Mouse (Mus musculus) heart, postnatal 0 days (tissue): ENCODE results near the gene Pde4b. TPM values are rescaled to one million over a fixed set of nuclear protein-coding genes. Genes with fewer than 3 reads are reported as not detected.

Source experiments
- ATAC-seq: fragments of 200-750 bp; cut with Nextera tagmentation; 2 replicates; pipeline ENCODE4 v1.8.0; 2017; ENCODE audit warnings: low read depth, moderate number of reproducible peaks, moderate library complexity; ENCODE audit not compliant: insufficient read depth
- DNase-seq: peaks from one replicate; pipeline ENCODE4 v3.0.0-alpha.2; 2016; ENCODE audit warnings: low spot score
- H3K27ac ChIP-seq: fragments of 300-500 bp; sonication (generic); 2 replicates; pipeline ENCODE4 v1.5.1; 2014; ENCODE audit warnings: low read depth, mild to moderate bottlenecking
- H3K27me3 ChIP-seq: fragments of 300-500 bp; sonication (generic); 2 replicates; pipeline ENCODE4 v1.6.1; 2014; ENCODE audit warnings: low read length, mixed read lengths; ENCODE audit not compliant: control insufficient read depth, insufficient read depth
- H3K36me3 ChIP-seq: fragments of 300-500 bp; sonication (generic); replicated peaks from 2 replicates; pipeline ENCODE4 v1.6.1; 2014; ENCODE audit warnings: low read length, mixed read lengths; ENCODE audit not compliant: control insufficient read depth, insufficient read depth
- H3K4me1 ChIP-seq: fragments of 300-500 bp; sonication (generic); 2 replicates; pipeline ENCODE4 v1.6.1; 2014; ENCODE audit warnings: antibody characterized with exemption; ENCODE audit not compliant: control insufficient read depth, insufficient read depth
- H3K4me2 ChIP-seq: fragments of 300-500 bp; sonication (generic); 2 replicates; pipeline ENCODE4 v1.6.1; 2014; ENCODE audit warnings: low read depth, mild to moderate bottlenecking, low read length, moderate library complexity
- H3K4me3 ChIP-seq: fragments of 300-500 bp; sonication (generic); 2 replicates; pipeline ENCODE4 v1.5.1; 2014; ENCODE audit warnings: low read depth, low read length
- H3K9ac ChIP-seq: fragments of 300-500 bp; sonication (generic); replicated peaks from 2 replicates; pipeline ENCODE4 v1.6.1; 2014; ENCODE audit warnings: low read depth, low read length, mixed read lengths
- H3K9me3 ChIP-seq: fragments of 300-500 bp; sonication (generic); replicated peaks from 2 replicates; pipeline ENCODE4 v1.6.1; 2016; ENCODE audit warnings: low read length; ENCODE audit not compliant: control insufficient read depth
- CTCF ChIP-seq: IDR thresholded peaks from 2 replicates; pipeline ENCODE4 v1.5.1; 2016; ENCODE audit warnings: antibody characterized with exemption, control low read depth, low read depth
- EP300 ChIP-seq: IDR thresholded peaks from 2 replicates; pipeline ENCODE4 v1.6.1; 2016; ENCODE audit warnings: antibody characterized with exemption, low read depth
- WGBS: fragments of 180-500 bp; shearing (Covaris S2); extraction: QIAGEN DNeasy Blood & Tissue Kit; methylation state at CpG from one replicate; pipeline ENCODE4 v1.1.7; 2014; 5-methylcytosine and 5-hydroxymethylcytosine counted together
- polyA plus RNA-seq: library from polyadenylated mRNA; unstranded; fragments of >200 nt; fragmentation: Nextera tagmentation; extraction: Ambion mirVana; gene quantifications from 2 replicates; pipeline ENCODE4 v1.2.1, GENCODE M21; 2015
- total RNA-seq: library from RNA; depleted of rRNA; stranded (reverse); fragments of >200 nt; gene quantifications from 2 replicates; pipeline ENCODE4 v1.2.3, GENCODE M21; 2014; ENCODE audit warnings: low replicate concordance

The Pde4b gene
- total and polyA plus RNA-seq, 2 experiments from 2014 or later, result 30.8 to 50.1 TPM

DNA sequence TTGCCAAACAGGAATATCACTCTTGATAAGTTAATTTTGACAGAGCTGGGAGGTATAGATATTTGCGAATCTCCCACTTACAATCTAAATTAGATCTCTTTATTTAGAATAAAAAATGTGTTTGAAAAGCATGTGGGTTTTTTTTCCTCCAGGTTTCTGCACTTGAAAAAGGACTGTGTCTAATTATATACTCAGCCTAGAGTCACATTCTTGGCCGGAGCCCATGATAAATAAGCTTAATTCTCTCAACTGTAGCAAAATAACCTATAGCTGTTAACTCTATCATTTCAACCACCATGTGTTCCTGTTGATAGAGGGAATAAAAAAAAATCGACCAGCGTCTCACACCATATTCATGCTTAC lies 352.8 kb downstream of the Pde4b start:
- Histone ChIP-seq H3K9me3 (no peaks in the 10 kb centered on the region), H3K4me3 (no peak overlapping the region), H3K4me1 (peaks cover 22% of the 10 kb centered on the region), H3K27me3 (no peaks in the 10 kb centered on the region), H3K27ac (peak overlapping the region; percentile 82), H3K4me2 (peak overlapping the region; percentile 30; the same call in 1 of the 2 replicates), H3K9ac (no peak overlapping the region; the same call in 1 of the 2 replicates), H3K36me3 (no peaks in the 10 kb centered on the region)
- TF ChIP-seq EP300 (no peak), CTCF (no peak)
- ATAC-seq (no peak), DNase-seq (peak; percentile 61)
- 21% methylated on average over 4 of the region's 4 CpGs for WGBS

- Histone ChIP-seq H3K9me3 (no peaks in the 10 kb centered on the region), H3K4me1 (peaks cover 33% of the 10 kb centered on the region), H3K27me3 (no peaks in the 10 kb centered on the region), H3K9ac (no peak overlapping the region), H3K4me3 (no peak overlapping the region), H3K36me3 (no peaks in the 10 kb centered on the region), H3K27ac (peak overlapping the region; percentile 23; the same call in 1 of the 2 replicates), H3K4me2 (no peak overlapping the region)
- ATAC-seq, result no peak
- 55% methylated on average over 5 of the region's 5 CpGs for WGBS
- no peak for TF ChIP-seq EP300
- no peak for TF ChIP-seq CTCF
- no peak for DNase-seq
Measured at GRCm38 (mm10) chr4:102443533-102443932, 356.2 kb downstream of the Pde4b start.

- 0 out of 2 replicates have a peak, but pooled peaks have one; percentile 43 for ATAC-seq
- 33% methylated on average over 3 of the region's 3 CpGs for WGBS
- Histone ChIP-seq H3K4me1 (peaks cover 29% of the 10 kb centered on the region), H3K27ac (peak overlapping the region; percentile 55), H3K9me3 (no peaks in the 10 kb centered on the region), H3K4me3 (no peak overlapping the region), H3K27me3 (no peaks in the 10 kb centered on the region), H3K36me3 (no peaks in the 10 kb centered on the region), H3K4me2 (no peak overlapping the region), H3K9ac (no peak overlapping the region)
- TF ChIP-seq EP300 (no peak), CTCF (no peak; the same call in 1 of the 2 replicates)
- peak; percentile 54 for DNase-seq
Measured at GRCm38 (mm10) chr4:102444501-102444900, 357.2 kb downstream of the Pde4b start.

DNA sequence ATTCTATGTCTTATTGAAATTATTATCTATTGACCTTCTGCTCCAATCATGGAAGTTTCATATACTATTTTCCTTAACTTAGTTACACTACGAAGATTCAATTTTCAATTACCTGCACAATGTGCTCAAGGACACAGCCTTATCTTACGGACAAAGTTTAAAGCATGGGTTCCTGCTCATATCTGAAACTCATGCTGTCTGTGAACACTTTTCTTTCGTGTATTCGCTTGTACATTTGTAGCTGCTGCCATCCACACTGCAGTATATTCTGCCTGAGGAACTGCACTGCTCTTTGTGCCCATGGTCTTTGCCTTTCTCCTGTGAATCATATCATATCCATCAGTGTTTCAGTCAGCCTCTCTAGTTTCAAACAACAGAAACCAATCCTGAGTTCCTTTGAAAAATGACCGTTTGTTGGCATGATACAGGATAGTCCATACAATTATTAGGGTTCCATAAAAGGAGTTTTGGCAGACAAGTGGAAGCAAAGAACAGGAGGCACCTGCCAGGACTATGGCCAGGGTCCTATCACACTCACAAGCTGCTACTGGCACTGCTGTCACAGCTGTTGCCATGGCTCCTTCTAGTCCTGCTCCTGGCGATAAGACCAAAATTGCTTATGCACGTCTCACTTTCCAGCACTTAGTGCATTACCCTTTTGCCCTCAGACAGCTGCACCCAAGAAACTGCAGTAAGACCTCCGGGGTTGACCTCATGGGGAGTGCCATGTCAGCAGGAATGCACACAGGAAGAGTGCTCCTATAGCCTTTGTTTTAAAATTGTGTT lies 359.0 kb downstream of the Pde4b start:
- Histone ChIP-seq H3K27me3 (no peaks in the 10 kb centered on the region), H3K9me3 (no peaks in the 10 kb centered on the region), H3K4me3 (no peak overlapping the region), H3K27ac (peak overlapping the region; percentile 90), H3K9ac (0 out of 2 replicates have a peak overlapping the region, but pooled peaks have one; percentile 1), H3K36me3 (no peaks in the 10 kb centered on the region), H3K4me2 (0 out of 2 replicates have a peak overlapping the region, but pooled peaks have one; percentile 5), H3K4me1 (peaks cover 20% of the 10 kb centered on the region; the same call in 1 of the 2 replicates)
- peak; percentile 82 for DNase-seq
- no peak for TF ChIP-seq CTCF
- no peak for TF ChIP-seq EP300
- 39% methylated on average over 8 of the region's 8 CpGs for WGBS
- peak; percentile 95 for ATAC-seq

DNA sequence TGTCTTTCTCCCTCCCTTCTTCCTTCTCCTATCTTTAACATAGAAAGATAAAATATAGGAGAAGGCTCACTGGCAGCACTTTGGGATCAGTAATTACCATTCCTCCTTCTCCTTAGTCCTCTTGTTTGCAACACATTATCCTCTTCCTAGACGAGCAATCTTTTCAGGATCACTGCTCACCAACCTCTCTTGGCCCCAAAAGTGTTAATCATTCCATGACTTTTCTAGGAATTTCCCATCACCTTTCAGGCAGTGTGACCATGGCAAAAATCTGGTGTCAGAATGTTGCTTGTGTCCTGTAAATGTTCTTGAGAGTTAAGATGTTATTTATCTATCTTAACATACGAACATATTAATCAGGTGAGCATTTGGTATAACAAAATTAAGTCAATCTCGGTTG lies 369.1 kb downstream of the Pde4b start:
- H3K36me3 ChIP-seq, result no peaks in the 10 kb centered on the region
- no peaks in the 10 kb centered on the region for H3K4me1 ChIP-seq
- no peak overlapping the region for H3K4me2 ChIP-seq
- 68% methylated on average over 3 of the region's 3 CpGs for WGBS
- H3K27me3 ChIP-seq, result no peaks in the 10 kb centered on the region
- H3K9me3 ChIP-seq, result no peaks in the 10 kb centered on the region
- no peak for TF ChIP-seq CTCF
- TF ChIP-seq EP300, result no peak
- H3K4me3 ChIP-seq, result no peak overlapping the region
- ATAC-seq, result no peak
- H3K27ac ChIP-seq, result no peak overlapping the region
- DNase-seq, result no peak
- H3K9ac ChIP-seq, result no peak overlapping the region
